Mouse (Mus musculus) brain, embryonic 14.5 days (tissue): Measurements from ENCODE around the gene Atg10.

Experiments
- CTCF ChIP-seq: fragments of 200-500 bp; IDR thresholded peaks from 2 replicates; pipeline ENCODE4 v1.5.1; 2012; ENCODE audit warnings: inconsistent platforms, mild to moderate bottlenecking, moderate library complexity, borderline replicate concordance; ENCODE audit not compliant: insufficient read depth, insufficient read length; ENCODE audit errors: extremely low read depth
- POLR2A ChIP-seq: fragments of 200-500 bp; IDR thresholded peaks from 2 replicates; pipeline ENCODE4 v1.6.1; 2012; ENCODE audit warnings: mild to moderate bottlenecking, inconsistent platforms, borderline replicate concordance; ENCODE audit not compliant: poor library complexity, insufficient read depth, insufficient read length, severe bottlenecking; ENCODE audit errors: extremely low read depth

- TF ChIP-seq POLR2A (no peak), CTCF (no peak)
These were observed 183.3 kb downstream of the Atg10 start for GRCm38 (mm10) chr13:91040421-91040820.
